Mouse (Mus musculus): Measurements from ENCODE around the gene Nelfe. TPM values are rescaled to one million over a fixed set of nuclear protein-coding genes. Genes with fewer than 3 reads are reported as not detected.
A peak's percentile ranks its signal among the peaks of the same experiment; 100 is the strongest.
"Not testable (repeated sequence)": the region's sequence is repeated elsewhere in the genome, so short reads cannot be mapped to it uniquely, and the experiment has no call there.

Nelfe gene
- polyA plus RNA-seq, 1 experiment: 173 TPM

DNA sequence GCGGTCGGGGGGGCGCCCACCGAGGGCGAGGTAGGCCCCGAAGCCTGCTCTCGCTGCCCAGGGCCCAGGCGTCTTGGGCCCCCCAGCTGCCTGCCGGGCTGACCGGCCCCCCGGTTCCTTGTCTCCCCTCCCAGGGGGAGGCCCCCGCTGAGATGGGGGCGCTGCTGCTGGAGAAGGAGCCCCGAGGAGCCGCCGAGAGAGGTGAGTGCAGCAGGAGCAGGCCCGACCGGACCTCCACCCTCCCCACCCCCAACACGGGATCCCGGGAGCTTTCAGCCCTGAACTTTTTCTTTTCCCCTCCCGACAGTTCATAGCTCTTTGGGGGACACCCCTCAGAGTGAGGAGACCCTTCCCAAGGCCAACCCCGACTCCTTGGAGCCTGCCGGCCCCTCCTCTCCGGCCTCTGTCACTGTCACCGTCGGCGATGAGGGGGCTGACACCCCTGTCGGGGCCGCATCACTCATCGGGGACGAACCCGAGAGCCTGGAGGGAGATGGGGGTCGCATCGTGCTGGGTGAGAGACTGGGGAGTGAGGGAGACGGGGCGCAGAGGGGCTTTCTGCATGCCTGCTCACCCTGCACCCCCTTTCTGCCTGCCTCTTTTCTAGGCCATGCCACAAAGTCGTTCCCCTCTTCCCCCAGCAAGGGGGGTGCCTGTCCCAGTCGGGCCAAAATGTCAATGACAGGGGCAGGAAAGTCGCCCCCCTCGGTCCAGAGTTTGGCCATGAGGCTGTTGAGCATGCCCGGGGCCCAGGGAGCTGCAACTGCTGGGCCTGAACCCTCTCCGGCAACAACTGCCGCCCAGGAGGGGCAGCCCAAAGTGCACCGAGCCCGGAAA lies 49.1 kb downstream of the Nelfe start:
- H3K27me3 ChIP-seq (ENCODE audit: control insufficient read depth, insufficient read depth, low read length): no peaks in the 10 kb centered on the region
- TF ChIP-seq POLR2A (IDR thresholded peaks at IDR 0.05; ENCODE audit: control insufficient read depth, low read depth, low read length) (no peak), CTCF (IDR thresholded peaks at IDR 0.05; ENCODE audit: control insufficient read depth, insufficient read depth, insufficient replicate concordance, low read depth, low read length) (no peak)
- H3K36me3 ChIP-seq (ENCODE audit: control insufficient read depth, insufficient read depth, low read length): peaks cover 3% of the 10 kb centered on the region; the same call in 1 of the 2 replicates
- peak overlapping the region; percentile 91 for H3K4me3 ChIP-seq (ENCODE audit: control insufficient read depth, low read depth, low read length)
- peak overlapping the region; percentile 83 for H3K27ac ChIP-seq (ENCODE audit: control insufficient read depth, insufficient read depth, low read depth, low read length)
- H3K4me1 ChIP-seq (ENCODE audit: control insufficient read depth, insufficient read depth, low read length): peaks cover 15% of the 10 kb centered on the region

DNA sequence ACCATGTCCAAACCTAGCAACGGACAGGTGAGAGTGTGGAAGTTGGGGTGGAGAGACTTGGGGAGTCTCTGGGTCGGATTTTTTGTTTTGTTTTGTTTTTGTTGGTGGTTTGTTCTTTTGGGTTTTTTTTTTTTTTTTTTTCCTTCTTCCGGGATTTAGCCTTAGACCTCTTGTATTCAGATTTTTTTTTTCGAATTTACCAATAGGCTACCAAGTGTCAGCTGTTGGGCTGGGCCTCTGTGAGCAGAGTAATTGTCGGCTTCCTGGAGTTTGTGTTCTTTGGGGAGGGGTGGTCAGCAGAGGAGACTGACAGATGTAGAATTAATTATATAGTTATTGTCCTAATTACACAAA lies 49.7 kb downstream of the Nelfe start:
- Histone ChIP-seq H3K36me3 (ENCODE audit: control insufficient read depth, insufficient read depth, low read length) (peaks cover 3% of the 10 kb centered on the region; the same call in 1 of the 2 replicates), H3K27ac (ENCODE audit: control insufficient read depth, insufficient read depth, low read depth, low read length) (peak overlapping the region; percentile 83), H3K4me1 (ENCODE audit: control insufficient read depth, insufficient read depth, low read length) (peaks cover 13% of the 10 kb centered on the region), H3K4me3 (ENCODE audit: control insufficient read depth, low read depth, low read length) (peak overlapping the region; percentile 91), H3K27me3 (ENCODE audit: control insufficient read depth, insufficient read depth, low read length) (no peaks in the 10 kb centered on the region)
- TF ChIP-seq CTCF (IDR thresholded peaks at IDR 0.05; ENCODE audit: control insufficient read depth, insufficient read depth, insufficient replicate concordance, low read depth, low read length) (no peak), POLR2A (IDR thresholded peaks at IDR 0.05; ENCODE audit: control insufficient read depth, low read depth, low read length) (no peak)

DNA sequence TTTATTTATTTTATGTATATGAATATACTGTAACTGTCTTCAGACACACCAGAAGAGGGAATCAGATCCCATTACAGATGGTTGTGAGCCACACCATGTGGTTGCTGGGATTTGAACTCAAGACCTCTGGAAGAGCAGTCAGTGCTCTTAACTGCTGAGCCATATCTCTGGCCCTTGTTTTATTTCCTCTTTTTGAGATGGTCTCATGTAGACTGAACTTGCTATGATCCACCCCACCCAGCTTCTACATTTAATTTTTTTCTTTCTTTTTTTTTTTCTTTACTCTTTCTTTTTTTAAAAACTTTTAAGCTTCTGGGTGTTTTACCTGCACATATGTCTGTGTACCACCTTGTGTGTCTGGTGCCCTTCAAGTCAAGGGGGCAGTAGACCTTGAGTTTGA lies 50.6 kb downstream of the Nelfe start:
- not testable (repeated sequence) for H3K4me1 ChIP-seq (ENCODE audit: control insufficient read depth, insufficient read depth, low read length); H3K36me3 ChIP-seq (ENCODE audit: control insufficient read depth, insufficient read depth, low read length); H3K27ac ChIP-seq (ENCODE audit: control insufficient read depth, insufficient read depth, low read depth, low read length); H3K4me3 ChIP-seq (ENCODE audit: control insufficient read depth, low read depth, low read length); H3K27me3 ChIP-seq (ENCODE audit: control insufficient read depth, insufficient read depth, low read length)

DNA sequence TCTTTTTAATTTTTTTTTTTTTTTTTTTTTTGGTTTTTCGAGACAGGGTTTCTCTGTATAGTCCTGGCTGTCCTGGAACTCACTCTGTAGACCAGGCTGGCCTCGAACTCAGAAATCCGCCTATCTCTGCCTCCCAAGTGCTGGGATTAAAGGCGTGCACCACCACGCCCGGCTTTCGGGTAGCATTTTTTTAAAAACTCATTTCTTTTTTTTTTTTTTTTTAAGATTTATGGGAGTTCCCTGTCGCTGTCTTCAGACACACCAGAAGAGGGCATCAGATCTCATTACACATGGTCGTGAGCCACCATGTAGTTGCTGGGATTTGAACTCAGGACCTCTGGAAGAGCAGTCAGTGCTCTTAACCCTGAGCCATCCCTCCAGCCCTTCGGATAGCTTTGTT lies 51.8 kb downstream of the Nelfe start:
- H3K4me1 ChIP-seq (ENCODE audit: control insufficient read depth, insufficient read depth, low read length); H3K4me3 ChIP-seq (ENCODE audit: control insufficient read depth, low read depth, low read length); H3K36me3 ChIP-seq (ENCODE audit: control insufficient read depth, insufficient read depth, low read length); H3K27ac ChIP-seq (ENCODE audit: control insufficient read depth, insufficient read depth, low read depth, low read length); H3K27me3 ChIP-seq (ENCODE audit: control insufficient read depth, insufficient read depth, low read length): not testable (repeated sequence)

DNA sequence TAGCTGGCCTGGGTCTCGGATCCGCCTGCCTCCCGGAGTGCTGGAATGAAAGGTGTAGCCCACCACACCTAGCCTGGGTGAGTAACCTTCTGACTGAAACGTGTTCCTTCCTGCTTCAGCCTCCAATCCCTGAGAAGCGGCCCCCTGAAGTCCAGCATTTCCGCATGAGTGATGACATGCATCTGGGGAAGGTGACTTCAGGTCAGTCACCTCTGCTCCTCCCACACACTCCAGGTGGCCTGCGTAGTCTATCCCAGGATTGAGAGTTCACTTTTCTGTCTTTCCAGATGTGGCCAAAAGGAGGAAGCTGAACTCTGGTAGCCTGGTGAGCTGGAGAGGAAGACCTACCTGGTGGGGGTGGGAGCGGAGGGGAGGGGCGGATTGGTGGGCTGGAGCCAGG lies 52.7 kb downstream of the Nelfe start:
- Histone ChIP-seq H3K4me1 (ENCODE audit: control insufficient read depth, insufficient read depth, low read length) (peaks cover 2% of the 10 kb centered on the region), H3K4me3 (ENCODE audit: control insufficient read depth, low read depth, low read length) (no peak overlapping the region), H3K27ac (ENCODE audit: control insufficient read depth, insufficient read depth, low read depth, low read length) (no peak overlapping the region), H3K27me3 (ENCODE audit: control insufficient read depth, insufficient read depth, low read length) (no peaks in the 10 kb centered on the region), H3K36me3 (ENCODE audit: control insufficient read depth, insufficient read depth, low read length) (peaks cover 3% of the 10 kb centered on the region; the same call in 1 of the 2 replicates)
- no peak for TF ChIP-seq CTCF (IDR thresholded peaks at IDR 0.05; ENCODE audit: control insufficient read depth, insufficient read depth, insufficient replicate concordance, low read depth, low read length)

Other genes starting within 250 kb of the Nelfe start
- gene Rnf5, start 246.7 kb upstream of the Nelfe start, polyA plus RNA-seq (2012; rRNA removed): 56.6 and 63.4 TPM in 2 replicates
- 891 and 908 TPM in 2 replicates for gene Agpat1, start 246.1 kb upstream of the Nelfe start, polyA plus RNA-seq (2012; rRNA removed)
- gene Egfl8, start 234.4 kb upstream of the Nelfe start, polyA plus RNA-seq (2012; rRNA removed): 0.53 and 0.54 TPM in 2 replicates
- 15.9 and 20.2 TPM in 2 replicates for gene Ppt2, start 221.9 kb upstream of the Nelfe start, polyA plus RNA-seq (2012; rRNA removed)
- 1.5 and 1.6 TPM in 2 replicates for gene Prrt1, start 220.9 kb upstream of the Nelfe start, polyA plus RNA-seq (2012; rRNA removed)
- 156 and 172 TPM in 2 replicates for gene Fkbpl, start 205.6 kb upstream of the Nelfe start, polyA plus RNA-seq (2012; rRNA removed)
- gene Atf6b, start 203.2 kb upstream of the Nelfe start, polyA plus RNA-seq (2012; rRNA removed): 27.9 and 28.4 TPM in 2 replicates
- gene Tnxb, start 179.9 kb upstream of the Nelfe start, polyA plus RNA-seq (2012; rRNA removed): 0.77 and 1.9 TPM in 2 replicates
- 15.0 and 17.6 TPM in 2 replicates for gene C4b, start 106.5 kb upstream of the Nelfe start, polyA plus RNA-seq (2012; rRNA removed)
- gene Cyp21a1, start 45.8 kb upstream of the Nelfe start, polyA plus RNA-seq (2012; rRNA removed): 1.1 and 1.4 TPM in 2 replicates
- 41.3 and 46.3 TPM in 2 replicates for gene Stk19, start 13.4 kb upstream of the Nelfe start, polyA plus RNA-seq (2012; rRNA removed)
- gene Dxo, start 13.4 kb upstream of the Nelfe start, polyA plus RNA-seq (2012; rRNA removed): 51.3 and 61.0 TPM in 2 replicates
- 137 and 142 TPM in 2 replicates for gene Skiv2l, start 181 bp upstream of the Nelfe start, polyA plus RNA-seq (2012; rRNA removed)
- gene Cfb, start 12.1 kb downstream of the Nelfe start, polyA plus RNA-seq (2012; rRNA removed): 1.1 and 1.2 TPM in 2 replicates
- 4.0 and 4.7 TPM in 2 replicates for gene Zbtb12, start 29.1 kb downstream of the Nelfe start, polyA plus RNA-seq (2012; rRNA removed)
- gene Gm20547, start 31.7 kb downstream of the Nelfe start, polyA plus RNA-seq (2012; rRNA removed): not detected in 2 replicates
- gene C2, start 47.9 kb downstream of the Nelfe start, polyA plus RNA-seq (2012; rRNA removed): 14.8 and 15.3 TPM in 2 replicates
- gene Ehmt2, start 48.1 kb downstream of the Nelfe start, polyA plus RNA-seq (2012; rRNA removed): 344 and 384 TPM in 2 replicates
- 0.52 and 2.2 TPM in 2 replicates for gene Slc44a4, start 64.1 kb downstream of the Nelfe start, polyA plus RNA-seq (2012; rRNA removed)
- gene Neu1, start 80.9 kb downstream of the Nelfe start, polyA plus RNA-seq (2012; rRNA removed): 4.1 and 7.9 TPM in 2 replicates
- gene Hspa1b, start 108.8 kb downstream of the Nelfe start, polyA plus RNA-seq (2012; rRNA removed): 2.6 and 5.2 TPM in 2 replicates
- not detected in 2 replicates for gene Gm20481, start 119.5 kb downstream of the Nelfe start, polyA plus RNA-seq (2012; rRNA removed)
- gene Hspa1a, start 121.8 kb downstream of the Nelfe start, polyA plus RNA-seq (2012; rRNA removed): 4.4 and 5.5 TPM in 2 replicates
- gene Hspa1l, start 122.3 kb downstream of the Nelfe start, polyA plus RNA-seq (2012; rRNA removed): 718 and 731 TPM in 2 replicates
- 480 and 579 TPM in 2 replicates for gene Lsm2, start 131.5 kb downstream of the Nelfe start, polyA plus RNA-seq (2012; rRNA removed)
- gene Vars, start 150.6 kb downstream of the Nelfe start, polyA plus RNA-seq (2012; rRNA removed): 261 and 309 TPM in 2 replicates
- gene Vwa7, start 166.2 kb downstream of the Nelfe start, polyA plus RNA-seq (2012; rRNA removed): 0.65 and 0.84 TPM in 2 replicates
- gene Sapcd1, start 177.6 kb downstream of the Nelfe start, polyA plus RNA-seq (2012; rRNA removed): 3.5 and 3.8 TPM in 2 replicates
- gene Msh5, start 196.4 kb downstream of the Nelfe start, polyA plus RNA-seq (2012; rRNA removed): 19.3 and 20.4 TPM in 2 replicates
- gene Clic1, start 199.6 kb downstream of the Nelfe start, polyA plus RNA-seq (2012; rRNA removed): 24.1 and 24.8 TPM in 2 replicates
- 11.1 and 14.4 TPM in 2 replicates for gene Ddah2, start 208.6 kb downstream of the Nelfe start, polyA plus RNA-seq (2012; rRNA removed)
- 117 and 146 TPM in 2 replicates for gene Ly6g6c, start 215.0 kb downstream of the Nelfe start, polyA plus RNA-seq (2012; rRNA removed)
- gene Mpig6b, start 215.8 kb downstream of the Nelfe start, polyA plus RNA-seq (2012; rRNA removed): 3.4 and 3.7 TPM in 2 replicates
- 0.78 and 0.95 TPM in 2 replicates for gene Ly6g6e, start 226.5 kb downstream of the Nelfe start, polyA plus RNA-seq (2012; rRNA removed)
- gene Ly6g6d, start 227.7 kb downstream of the Nelfe start, polyA plus RNA-seq (2012; rRNA removed): 0.85 and 0.99 TPM in 2 replicates
- 1.1 and 1.2 TPM in 2 replicates for gene Ly6g6f, start 235.2 kb downstream of the Nelfe start, polyA plus RNA-seq (2012; rRNA removed)
- 121 and 141 TPM in 2 replicates for gene Abhd16a, start 238.9 kb downstream of the Nelfe start, polyA plus RNA-seq (2012; rRNA removed)